Mouse (Mus musculus) hindbrain, postnatal 0 days (tissue): ENCODE data around the gene Lpar3. TPM values are rescaled to one million over a fixed set of nuclear protein-coding genes. Genes with fewer than 3 reads are reported as not detected.

Source experiments
- ATAC-seq: fragments of 200-750 bp; cut with Nextera tagmentation; 2 replicates; pipeline ENCODE4 v1.8.0; 2017; ENCODE audit warnings: mild to moderate bottlenecking, moderate TSS enrichment, moderate library complexity
- DNase-seq: peaks from one replicate; pipeline ENCODE4 v3.0.0-alpha.2; 2015; ENCODE audit warnings: low spot score
- H3K27ac ChIP-seq: fragments of 300-500 bp; sonication (generic); 2 replicates; pipeline ENCODE4 v1.5.1; 2014; ENCODE audit warnings: mild to moderate bottlenecking
- H3K27me3 ChIP-seq: fragments of 300-500 bp; sonication (generic); 2 replicates; pipeline ENCODE4 v1.6.1; 2014; ENCODE audit warnings: low read length, mixed read lengths; ENCODE audit not compliant: insufficient read depth
- H3K36me3 ChIP-seq: fragments of 300-500 bp; sonication (generic); 2 replicates; pipeline ENCODE4 v1.6.1; 2014; ENCODE audit warnings: low read length, mixed read lengths; ENCODE audit not compliant: insufficient read depth
- H3K4me1 ChIP-seq: fragments of 300-500 bp; sonication (generic); 2 replicates; pipeline ENCODE4 v1.6.1; 2014; ENCODE audit warnings: antibody characterized with exemption, low read length, mixed read lengths; ENCODE audit not compliant: insufficient read depth
- H3K4me2 ChIP-seq: fragments of 300-500 bp; sonication (generic); 2 replicates; pipeline ENCODE4 v1.6.1; 2014; ENCODE audit warnings: low read depth, mild to moderate bottlenecking, low read length, moderate library complexity, mixed read lengths
- H3K4me3 ChIP-seq: fragments of 300-500 bp; sonication (generic); 2 replicates; pipeline ENCODE4 v1.5.1; 2014; ENCODE audit warnings: low read length
- H3K9ac ChIP-seq: fragments of 300-500 bp; sonication (generic); replicated peaks from 2 replicates; pipeline ENCODE4 v1.6.1; 2014; ENCODE audit warnings: mild to moderate bottlenecking, low read length, moderate library complexity, mixed read lengths
- H3K9me3 ChIP-seq: fragments of 300-500 bp; sonication (generic); 2 replicates; pipeline ENCODE4 v1.6.1; 2016; ENCODE audit warnings: low read length, mixed read lengths
- CTCF ChIP-seq: IDR thresholded peaks from 2 replicates; pipeline ENCODE4 v1.5.1; 2016; ENCODE audit warnings: antibody characterized with exemption, control low read depth, low read depth
- whole genome bisulfite sequencing: fragments of 180-500 bp; shearing (Covaris S2); extraction: QIAGEN DNeasy Blood & Tissue Kit; methylation state at CpG from one replicate; pipeline ENCODE4 v1.1.7; 2014; 5-methylcytosine and 5-hydroxymethylcytosine counted together
- polyA plus RNA-seq: library from polyadenylated mRNA; unstranded; fragments of >200 nt; fragmentation: Nextera tagmentation; extraction: Ambion mirVana; gene quantifications from 2 replicates; pipeline ENCODE4 v1.2.1, GENCODE M21; 2015
- total RNA-seq: library from RNA; depleted of rRNA; stranded (reverse); fragments of >200 nt; gene quantifications from 2 replicates; pipeline ENCODE4 v1.2.3, GENCODE M21; 2014

Lpar3 gene
- total and polyA plus RNA-seq, 2 experiments from 2014 or later: 0.50 to 0.58 TPM

- DNase-seq: no peak
- Histone ChIP-seq H3K4me3 (no peak overlapping the region), H3K27ac (no peak overlapping the region), H3K9ac (no peak overlapping the region), H3K9me3 (no peaks in the 10 kb centered on the region), H3K36me3 (no peaks in the 10 kb centered on the region), H3K27me3 (no peaks in the 10 kb centered on the region), H3K4me2 (no peak overlapping the region), H3K4me1 (no peaks in the 10 kb centered on the region)
- ATAC-seq: no peak
- 88% methylated on average over 5 of the region's 5 CpGs for WGBS
- TF ChIP-seq CTCF: no peak
Measured at GRCm38 (mm10) chr3:146303194-146303593, 82.4 kb downstream of the Lpar3 start.

GRCm38 (mm10) chr3:146304556-146305405 lies 84.0 kb downstream of the Lpar3 start:
- no peak overlapping the region for H3K4me2 ChIP-seq
- H3K9me3 ChIP-seq: no peaks in the 10 kb centered on the region
- ATAC-seq (no peak), DNase-seq (no peak)
- no peak for TF ChIP-seq CTCF
- no peaks in the 10 kb centered on the region for H3K4me1 ChIP-seq
- WGBS: 82% methylated on average over 21 of the region's 21 CpGs
- no peak overlapping the region for H3K9ac ChIP-seq
- no peak overlapping the region for H3K4me3 ChIP-seq
- no peak overlapping the region for H3K27ac ChIP-seq
- H3K36me3 ChIP-seq: no peaks in the 10 kb centered on the region
- no peaks in the 10 kb centered on the region for H3K27me3 ChIP-seq

- H3K4me2 ChIP-seq: no peak overlapping the region
- H3K36me3 ChIP-seq: no peaks in the 10 kb centered on the region
- H3K9me3 ChIP-seq: no peaks in the 10 kb centered on the region
- H3K27ac ChIP-seq: no peak overlapping the region
- H3K27me3 ChIP-seq: no peaks in the 10 kb centered on the region
- 35% methylated on average over 3 of the region's 3 CpGs for WGBS
- H3K9ac ChIP-seq: no peak overlapping the region
- H3K4me1 ChIP-seq: no peaks in the 10 kb centered on the region
- TF ChIP-seq CTCF: no peak
- no peak overlapping the region for H3K4me3 ChIP-seq
- DNase-seq: no peak
- ATAC-seq: no peak
Measured at GRCm38 (mm10) chr3:146307341-146307740, 86.6 kb downstream of the Lpar3 start.

GRCm38 (mm10) chr3:146307886-146308285 lies 87.1 kb downstream of the Lpar3 start:
- 80% methylated on average over 2 of the region's 2 CpGs for WGBS
- no peak for TF ChIP-seq CTCF
- H3K9me3 ChIP-seq: no peaks in the 10 kb centered on the region
- no peak overlapping the region for H3K9ac ChIP-seq
- H3K4me1 ChIP-seq: no peaks in the 10 kb centered on the region
- DNase-seq: no peak
- no peaks in the 10 kb centered on the region for H3K27me3 ChIP-seq
- H3K36me3 ChIP-seq: no peaks in the 10 kb centered on the region
- H3K4me3 ChIP-seq: no peak overlapping the region
- no peak for ATAC-seq
- no peak overlapping the region for H3K4me2 ChIP-seq
- no peak overlapping the region for H3K27ac ChIP-seq

- Histone ChIP-seq H3K4me1 (no peaks in the 10 kb centered on the region), H3K36me3 (no peaks in the 10 kb centered on the region), H3K27me3 (no peaks in the 10 kb centered on the region), H3K9me3 (no peaks in the 10 kb centered on the region), H3K4me2 (no peak overlapping the region), H3K27ac (no peak overlapping the region), H3K4me3 (no peak overlapping the region), H3K9ac (no peak overlapping the region)
- no peak for TF ChIP-seq CTCF
- DNase-seq (no peak), ATAC-seq (no peak)
- WGBS: 74% methylated on average over 8 of the region's 8 CpGs
Measured at GRCm38 (mm10) chr3:146309586-146309985, 88.8 kb downstream of the Lpar3 start.

- no peak overlapping the region for H3K4me3 ChIP-seq
- H3K9me3 ChIP-seq: no peaks in the 10 kb centered on the region
- no peaks in the 10 kb centered on the region for H3K36me3 ChIP-seq
- no peak overlapping the region for H3K9ac ChIP-seq
- WGBS: 17% methylated on average over 9 of the region's 9 CpGs
- H3K27ac ChIP-seq: no peak overlapping the region
- H3K4me1 ChIP-seq: no peaks in the 10 kb centered on the region
- TF ChIP-seq CTCF: no peak
- 0 out of 2 replicates have a peak, but pooled peaks have one; percentile 24 for ATAC-seq
- no peak overlapping the region for H3K4me2 ChIP-seq
- DNase-seq: no peak
- no peaks in the 10 kb centered on the region for H3K27me3 ChIP-seq
Measured at GRCm38 (mm10) chr3:146311121-146311538, 90.4 kb downstream of the Lpar3 start.

GRCm38 (mm10) chr3:146315414-146315813 lies 94.7 kb downstream of the Lpar3 start:
- no peak for TF ChIP-seq CTCF
- no peak overlapping the region for H3K27ac ChIP-seq
- H3K4me3 ChIP-seq: no peak overlapping the region
- no peaks in the 10 kb centered on the region for H3K36me3 ChIP-seq
- 69% methylated on average over 8 of the region's 8 CpGs for WGBS
- DNase-seq (no peak), ATAC-seq (no peak)
- no peak overlapping the region for H3K9ac ChIP-seq
- 0 out of 2 replicates have a peak, but pooled peaks cover 4% of the 10 kb centered on the region for H3K4me1 ChIP-seq
- H3K27me3 ChIP-seq: no peaks in the 10 kb centered on the region
- H3K9me3 ChIP-seq: no peaks in the 10 kb centered on the region
- H3K4me2 ChIP-seq: no peak overlapping the region
